8 mouse cellular contexts compared by ENCODE assay signal in genomic region chr10:128058601-128059151, GRCm38 (mm10). TPM values are rescaled to one million over a fixed set of nuclear protein-coding genes. Genes with fewer than 3 reads are reported as not detected.
DNase-seq lines count a peak whose midpoint lies in the region; ATAC-seq lines count a peak whose summit lies in the region.

Gene Ptges3 (plus strand): TSS chr10:128058954.

- DNase-seq in CD8-positive naive resting alpha-beta T cell, adult 2 months (ENCODE audit: low read depth in 2 of 2, low spot score in 2 of 2), result peak; percentile 91 to 92
- DNase-seq in c-Kit-positive CD71-negative TER-119-negative erythroid progenitor cells, embryonic 14.5 days (ENCODE audit: low read depth), result peak; percentile 87
- DNase-seq in forebrain, embryonic 11.5 days (ENCODE audit: low spot score), result peak; percentile 99
- peak; percentile 98 to 99 for DNase-seq in kidney, postnatal 36 days
- peak; percentile 88 for DNase-seq in telencephalon, adult 2 months (ENCODE audit: low read depth, low spot score)

- peak within 1 kb of the TSS; percentile 81 for H3K4me2 ChIP-seq in forebrain, embryonic 11.5 days (ENCODE audit: low read depth, low read length, severe bottlenecking)
- peak within 1 kb of the TSS; percentile 97 for H3K4me2 ChIP-seq in heart, embryonic 16.5 days (ENCODE audit: low read depth, low read length)
- peak within 1 kb of the TSS; percentile 97 for H3K4me2 ChIP-seq in liver, embryonic 15.5 days
- peak within 1 kb of the TSS; percentile 67 for H3K4me2 ChIP-seq in neural tube, embryonic 12.5 days (replicated peaks)

- ATAC-seq in forebrain, embryonic 11.5 days (replicated peaks; ENCODE audit: low FRiP score), result peak; percentile 91
- peak; percentile 92 for ATAC-seq in heart, embryonic 16.5 days (replicated peaks; ENCODE audit: extremely low read depth, insufficient read depth, low FRiP score)
- peak; percentile 87 for ATAC-seq in liver, embryonic 15.5 days (ENCODE audit: insufficient read depth)
- ATAC-seq in neural tube, embryonic 12.5 days (ENCODE audit: low FRiP score, low read depth), result peak; percentile 89

- H3K9ac ChIP-seq in forebrain, embryonic 11.5 days (ENCODE audit: low read length), result peak within 1 kb of the TSS; percentile 97
- H3K9ac ChIP-seq in heart, embryonic 16.5 days (ENCODE audit: low read length), result peak within 1 kb of the TSS; percentile 84
- H3K9ac ChIP-seq in liver, embryonic 15.5 days, result peak within 1 kb of the TSS; percentile 98
- peak within 1 kb of the TSS; percentile 93 for H3K9ac ChIP-seq in neural tube, embryonic 12.5 days

- peak within 1 kb of the TSS; percentile 97 for H3K4me3 ChIP-seq in forebrain, embryonic 11.5 days (ENCODE audit: low read depth, low read length)
- peak within 1 kb of the TSS; percentile 98 for H3K4me3 ChIP-seq in heart, embryonic 16.5 days (ENCODE audit: low read length)
- peak within 1 kb of the TSS; percentile 98 for H3K4me3 ChIP-seq in liver, embryonic 15.5 days (replicated peaks)
- peak within 1 kb of the TSS; percentile 72 for H3K4me3 ChIP-seq in neural tube, embryonic 12.5 days

- H3K27me3 ChIP-seq in forebrain, embryonic 11.5 days (ENCODE audit: control insufficient read depth, insufficient read depth, low read length), result no peaks in the 10 kb centered on the region
- H3K27me3 ChIP-seq in heart, embryonic 16.5 days (ENCODE audit: control insufficient read depth, insufficient read depth, low read length), result no peaks in the 10 kb centered on the region
- no peaks in the 10 kb centered on the region for H3K27me3 ChIP-seq in liver, embryonic 15.5 days
- H3K27me3 ChIP-seq in neural tube, embryonic 12.5 days (replicated peaks), result no peaks in the 10 kb centered on the region

- H3K36me3 ChIP-seq in forebrain, embryonic 11.5 days (ENCODE audit: control insufficient read depth, insufficient read depth, low read length), result peaks cover 2% of the 10 kb centered on the region; the same call in 1 of the 2 replicates
- no peaks in the 10 kb centered on the region for H3K36me3 ChIP-seq in heart, embryonic 16.5 days (ENCODE audit: control insufficient read depth, insufficient read depth)
- H3K36me3 ChIP-seq in liver, embryonic 15.5 days (replicated peaks), result peaks cover 13% of the 10 kb centered on the region
- H3K36me3 ChIP-seq in neural tube, embryonic 12.5 days, result peaks cover 2% of the 10 kb centered on the region; the same call in 1 of the 2 replicates

- WGBS in forebrain, embryonic 11.5 days, result under 1% methylated on average over 72 of the region's 72 CpGs
- WGBS in heart, embryonic 16.5 days, result under 1% methylated on average over 68 of the region's 72 CpGs
- WGBS in liver, embryonic 15.5 days (ENCODE audit: insufficient replicate concordance), result 1% methylated on average over 62 of the region's 72 CpGs
- WGBS in neural tube, embryonic 12.5 days, result under 1% methylated on average over 64 of the region's 72 CpGs

- no peaks in the 10 kb centered on the region for H3K9me3 ChIP-seq in forebrain, embryonic 11.5 days (ENCODE audit: control insufficient read depth, low read length)
- no peaks in the 10 kb centered on the region for H3K9me3 ChIP-seq in heart, embryonic 16.5 days (replicated peaks; ENCODE audit: control insufficient read depth, low read length)
- no peaks in the 10 kb centered on the region for H3K9me3 ChIP-seq in liver, embryonic 15.5 days (replicated peaks)
- no peaks in the 10 kb centered on the region for H3K9me3 ChIP-seq in neural tube, embryonic 12.5 days

- H3K27ac ChIP-seq in forebrain, embryonic 11.5 days (ENCODE audit: low read depth, low read length), result peak within 1 kb of the TSS; percentile 99
- peak within 1 kb of the TSS; percentile 93 for H3K27ac ChIP-seq in heart, embryonic 16.5 days (ENCODE audit: low read length)
- peak within 1 kb of the TSS; percentile 99 for H3K27ac ChIP-seq in liver, embryonic 15.5 days (replicated peaks)
- H3K27ac ChIP-seq in neural tube, embryonic 12.5 days, result peak within 1 kb of the TSS; percentile 97

- peaks cover 8% of the 10 kb centered on the region; the same call in 1 of the 2 replicates for H3K4me1 ChIP-seq in forebrain, embryonic 11.5 days (replicated peaks; ENCODE audit: control insufficient read depth, insufficient read depth, low read length)
- peaks cover 20% of the 10 kb centered on the region for H3K4me1 ChIP-seq in heart, embryonic 16.5 days (ENCODE audit: control insufficient read depth, insufficient read depth, low read length)
- peaks cover 47% of the 10 kb centered on the region for H3K4me1 ChIP-seq in liver, embryonic 15.5 days (replicated peaks)
- H3K4me1 ChIP-seq in neural tube, embryonic 12.5 days, result peaks cover 23% of the 10 kb centered on the region

RNA-seq across cellular contexts. Expression of gene Ptges3, which starts in this region (rescaled TPM):
- 638 and 692 TPM in 2 replicates for polyA plus RNA-seq in forebrain, embryonic 11.5 days (2014; fragmentation: Nextera tagmentation; extraction: Ambion mirVana)
- 263 and 278 TPM in 2 replicates for polyA plus RNA-seq in heart, embryonic 16.5 days (2015; fragmentation: Nextera tagmentation; extraction: Ambion mirVana)
- 188 and 217 TPM in 2 replicates for polyA plus RNA-seq in liver, embryonic 15.5 days (2015; fragmentation: Nextera tagmentation; extraction: Ambion mirVana)
- polyA plus RNA-seq in neural tube, embryonic 12.5 days (2016; fragmentation: Nextera tagmentation; extraction: Ambion mirVana), result 461 and 507 TPM in 2 replicates

Comparison
In these comparisons a context has a peak if more than half of its experiments do, and no peak if none do; other contexts are left out.
1. Peak in every context shown above with its lines: DNase-seq, ATAC-seq, H3K4me3 ChIP-seq and H3K27ac ChIP-seq.